Mouse (Mus musculus): ENCODE results near the gene Runx3. TPM values are rescaled to one million over a fixed set of nuclear protein-coding genes. Genes with fewer than 3 reads are reported as not detected.

The Runx3 gene
- polyA plus RNA-seq (2015; fragmentation: Nextera tagmentation; extraction: Ambion mirVana): 0.79 and 0.83 TPM in 2 replicates

GRCm38 (mm10) chr4:135120342-135121100, at the start of gene Runx3:
Gene Runx3 (plus strand): TSS chr4:135120652.
- Histone ChIP-seq H3K36me3 (no peaks in the 10 kb centered on the region), H3K27ac (no peak within 1 kb of the TSS), H3K4me2 (no peak within 1 kb of the TSS), H3K9me3 (replicated peaks) (no peaks in the 10 kb centered on the region), H3K4me1 (replicated peaks) (peaks cover 5% of the 10 kb centered on the region; the same call in 1 of the 2 replicates), H3K27me3 (no peaks in the 10 kb centered on the region), H3K4me3 (replicated peaks) (no peak within 1 kb of the TSS), H3K9ac (no peak within 1 kb of the TSS)
- DNase-seq (peak; percentile 29), ATAC-seq (ENCODE audit: low read depth) (peak; percentile 68)
- 41% methylated on average over 18 of the region's 18 CpGs for WGBS (ENCODE audit: insufficient replicate concordance)

- H3K4me3 ChIP-seq (replicated peaks): no peak overlapping the region
- H3K4me1 ChIP-seq (replicated peaks): peaks cover 16% of the 10 kb centered on the region; the same call in 1 of the 2 replicates
- no peaks in the 10 kb centered on the region for H3K27me3 ChIP-seq
- no peak overlapping the region for H3K27ac ChIP-seq
- no peak overlapping the region for H3K9ac ChIP-seq
- no peaks in the 10 kb centered on the region for H3K9me3 ChIP-seq (replicated peaks)
- H3K4me2 ChIP-seq: no peak overlapping the region
- DNase-seq (no peak), ATAC-seq (ENCODE audit: low read depth) (no peak)
- 56% methylated on average over 6 of the region's 6 CpGs for WGBS (ENCODE audit: insufficient replicate concordance)
- H3K36me3 ChIP-seq: no peaks in the 10 kb centered on the region
Observed at GRCm38 (mm10) chr4:135072671-135073070, 47.8 kb upstream of the Runx3 start.

DNA sequence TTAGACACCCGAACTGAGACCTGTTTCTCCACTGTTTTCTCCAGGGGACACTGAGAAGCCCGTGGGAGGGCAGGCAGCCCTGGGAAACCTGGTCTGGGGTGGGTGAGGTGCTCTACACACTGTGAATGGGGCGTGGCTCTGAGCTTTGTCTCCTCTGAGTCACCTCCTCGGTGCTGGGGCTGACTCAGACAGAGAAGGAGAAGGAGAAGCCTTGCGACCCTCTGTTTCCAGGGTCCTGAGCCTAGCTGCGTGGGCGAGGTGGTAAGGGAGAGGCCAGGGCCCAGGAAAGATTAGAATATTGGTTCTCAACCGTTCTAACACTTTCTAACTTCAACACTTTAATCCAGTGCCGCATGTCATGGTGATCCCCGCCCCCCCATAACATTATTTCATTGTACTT, 46.9 kb upstream of the Runx3 start:
- DNase-seq (no peak), ATAC-seq (ENCODE audit: low read depth) (no peak)
- Histone ChIP-seq H3K4me3 (replicated peaks) (no peak overlapping the region), H3K27ac (no peak overlapping the region), H3K9ac (no peak overlapping the region), H3K36me3 (no peaks in the 10 kb centered on the region), H3K4me2 (no peak overlapping the region), H3K9me3 (replicated peaks) (no peaks in the 10 kb centered on the region), H3K27me3 (no peaks in the 10 kb centered on the region), H3K4me1 (replicated peaks) (peaks cover 16% of the 10 kb centered on the region; the same call in 1 of the 2 replicates)
- 42% methylated on average over 10 of the region's 10 CpGs for WGBS (ENCODE audit: insufficient replicate concordance)

DNA sequence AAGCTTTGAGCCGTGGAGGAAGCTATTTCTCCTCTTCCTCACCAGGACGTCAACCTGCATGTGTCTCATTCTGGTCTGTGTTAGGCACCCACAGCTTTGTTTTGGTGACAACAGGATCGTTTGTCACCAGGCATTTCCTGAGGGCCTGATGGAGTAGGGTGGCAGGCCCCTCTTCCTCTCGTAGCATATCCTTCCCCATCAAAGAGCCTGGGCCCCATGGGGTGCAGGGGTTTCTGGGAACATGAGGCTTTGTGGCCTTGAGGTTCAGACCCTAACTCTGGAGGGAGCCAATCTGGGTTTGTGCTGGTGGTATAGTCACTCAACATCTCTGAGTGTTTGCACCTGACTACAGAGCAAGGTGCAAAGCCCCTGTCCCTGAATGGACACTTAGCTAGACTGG, 45.8 kb upstream of the Runx3 start:
- no peaks in the 10 kb centered on the region for H3K36me3 ChIP-seq
- no peak overlapping the region for H3K4me2 ChIP-seq
- H3K27me3 ChIP-seq: no peaks in the 10 kb centered on the region
- ATAC-seq (ENCODE audit: low read depth): no peak
- peaks cover 17% of the 10 kb centered on the region; the same call in 1 of the 2 replicates for H3K4me1 ChIP-seq (replicated peaks)
- no peak overlapping the region for H3K27ac ChIP-seq
- DNase-seq: no peak
- no peaks in the 10 kb centered on the region for H3K9me3 ChIP-seq (replicated peaks)
- no peak overlapping the region for H3K4me3 ChIP-seq (replicated peaks)
- no peak overlapping the region; the same call in 1 of the 2 replicates for H3K9ac ChIP-seq
- 38% methylated on average over 4 of the region's 4 CpGs for WGBS (ENCODE audit: insufficient replicate concordance)

- H3K27me3 ChIP-seq: no peaks in the 10 kb centered on the region
- H3K4me3 ChIP-seq (replicated peaks): no peak overlapping the region
- H3K9me3 ChIP-seq (replicated peaks): no peaks in the 10 kb centered on the region
- H3K4me2 ChIP-seq: no peak overlapping the region
- H3K36me3 ChIP-seq: no peaks in the 10 kb centered on the region
- 48% methylated on average over 6 of the region's 6 CpGs for WGBS (ENCODE audit: insufficient replicate concordance)
- no peak overlapping the region; the same call in 1 of the 2 replicates for H3K9ac ChIP-seq
- H3K27ac ChIP-seq: no peak overlapping the region
- no peak for DNase-seq
- no peak for ATAC-seq (ENCODE audit: low read depth)
- H3K4me1 ChIP-seq (replicated peaks): peaks cover 20% of the 10 kb centered on the region; the same call in 1 of the 2 replicates
Observed at GRCm38 (mm10) chr4:135075360-135075759, 45.1 kb upstream of the Runx3 start.

GRCm38 (mm10) chr4:135076611-135077010, 43.8 kb upstream of the Runx3 start:
- H3K9ac ChIP-seq: no peak overlapping the region
- DNase-seq (no peak), ATAC-seq (ENCODE audit: low read depth) (no peak)
- H3K4me1 ChIP-seq (replicated peaks): peaks cover 20% of the 10 kb centered on the region; the same call in 1 of the 2 replicates
- H3K27me3 ChIP-seq: no peaks in the 10 kb centered on the region
- no peaks in the 10 kb centered on the region for H3K9me3 ChIP-seq (replicated peaks)
- H3K27ac ChIP-seq: no peak overlapping the region
- no peak overlapping the region for H3K4me2 ChIP-seq
- 43% methylated on average over 5 of the region's 5 CpGs for WGBS (ENCODE audit: insufficient replicate concordance)
- H3K36me3 ChIP-seq: no peaks in the 10 kb centered on the region
- H3K4me3 ChIP-seq (replicated peaks): no peak overlapping the region

DNA sequence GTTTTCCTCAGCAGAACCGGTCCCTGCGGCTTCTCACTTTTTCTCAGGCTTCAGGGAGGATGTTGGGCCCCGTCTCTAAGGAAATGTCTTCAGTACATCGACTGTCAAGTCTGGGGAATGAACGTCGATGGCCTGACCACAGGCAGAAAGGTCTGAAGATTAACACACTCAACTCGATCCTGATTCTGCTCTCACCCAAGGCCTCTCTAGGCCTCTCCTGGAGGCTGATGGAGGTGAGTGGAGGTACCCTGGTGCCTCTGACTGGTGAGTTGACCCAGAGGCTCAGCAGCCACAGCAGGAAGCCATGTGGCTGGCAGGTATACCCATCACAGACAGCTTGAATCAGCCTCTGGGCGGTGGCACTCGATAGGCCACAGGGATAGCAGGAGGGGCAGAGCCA, 43.3 kb upstream of the Runx3 start:
- H3K9ac ChIP-seq: no peak overlapping the region
- DNase-seq (no peak), ATAC-seq (ENCODE audit: low read depth) (no peak)
- WGBS (ENCODE audit: insufficient replicate concordance): 36% methylated on average over 9 of the region's 9 CpGs
- H3K27me3 ChIP-seq: no peaks in the 10 kb centered on the region
- H3K4me1 ChIP-seq (replicated peaks): peaks cover 20% of the 10 kb centered on the region; the same call in 1 of the 2 replicates
- H3K4me3 ChIP-seq (replicated peaks): no peak overlapping the region
- H3K9me3 ChIP-seq (replicated peaks): no peaks in the 10 kb centered on the region
- no peak overlapping the region for H3K27ac ChIP-seq
- no peak overlapping the region for H3K4me2 ChIP-seq
- no peaks in the 10 kb centered on the region for H3K36me3 ChIP-seq

GRCm38 (mm10) chr4:135079859-135080640, 40.4 kb upstream of the Runx3 start:
- Histone ChIP-seq H3K36me3 (no peaks in the 10 kb centered on the region), H3K9me3 (replicated peaks) (no peaks in the 10 kb centered on the region), H3K27ac (no peak overlapping the region), H3K4me2 (no peak overlapping the region), H3K4me1 (replicated peaks) (peaks cover 15% of the 10 kb centered on the region; the same call in 1 of the 2 replicates), H3K27me3 (no peaks in the 10 kb centered on the region), H3K9ac (no peak overlapping the region), H3K4me3 (replicated peaks) (no peak overlapping the region)
- ATAC-seq (ENCODE audit: low read depth) (no peak), DNase-seq (no peak)
- 37% methylated on average over 23 of the region's 23 CpGs for WGBS (ENCODE audit: insufficient replicate concordance)

DNA sequence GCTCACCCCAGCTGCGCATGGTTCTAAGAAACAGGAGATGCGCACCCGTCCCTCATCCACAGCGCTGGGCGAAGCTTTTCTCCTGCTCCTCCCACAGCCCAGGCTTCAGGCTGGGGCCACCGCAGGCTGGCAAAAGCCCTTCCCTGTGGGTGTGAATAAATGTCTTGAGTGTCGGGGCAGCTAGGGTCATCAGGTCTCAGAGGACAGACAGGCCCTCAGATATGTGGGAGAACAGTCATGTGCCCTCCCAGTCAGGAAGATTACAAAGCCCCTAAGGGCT, 39.9 kb upstream of the Runx3 start:
- DNase-seq: no peak
- H3K4me2 ChIP-seq: no peak overlapping the region
- H3K4me3 ChIP-seq (replicated peaks): no peak overlapping the region
- WGBS (ENCODE audit: insufficient replicate concordance): 49% methylated on average over 7 of the region's 7 CpGs
- H3K9ac ChIP-seq: no peak overlapping the region
- H3K27me3 ChIP-seq: no peaks in the 10 kb centered on the region
- no peaks in the 10 kb centered on the region for H3K9me3 ChIP-seq (replicated peaks)
- no peak for ATAC-seq (ENCODE audit: low read depth)
- no peak overlapping the region for H3K27ac ChIP-seq
- peaks cover 11% of the 10 kb centered on the region; the same call in 1 of the 2 replicates for H3K4me1 ChIP-seq (replicated peaks)
- H3K36me3 ChIP-seq: no peaks in the 10 kb centered on the region

- Histone ChIP-seq H3K4me2 (no peak overlapping the region), H3K4me3 (replicated peaks) (no peak overlapping the region), H3K36me3 (no peaks in the 10 kb centered on the region), H3K4me1 (replicated peaks) (0 out of 2 replicates have a peak, but pooled peaks cover 4% of the 10 kb centered on the region), H3K9me3 (replicated peaks) (no peaks in the 10 kb centered on the region), H3K27ac (no peak overlapping the region), H3K27me3 (no peaks in the 10 kb centered on the region), H3K9ac (no peak overlapping the region)
- WGBS (ENCODE audit: insufficient replicate concordance): 50% methylated on average over 6 of the region's 6 CpGs
- ATAC-seq (ENCODE audit: low read depth): no peak
- no peak for DNase-seq
Observed at GRCm38 (mm10) chr4:135083089-135083488, 37.4 kb upstream of the Runx3 start.

- no peaks in the 10 kb centered on the region for H3K9me3 ChIP-seq (replicated peaks)
- H3K27me3 ChIP-seq: 0 out of 2 replicates have a peak, but pooled peaks cover 2% of the 10 kb centered on the region
- 36% methylated on average over 13 of the region's 13 CpGs for WGBS (ENCODE audit: insufficient replicate concordance)
- ATAC-seq (ENCODE audit: low read depth) (no peak), DNase-seq (no peak)
- no peaks in the 10 kb centered on the region for H3K36me3 ChIP-seq
- no peak overlapping the region for H3K27ac ChIP-seq
- H3K4me3 ChIP-seq (replicated peaks): no peak overlapping the region
- no peak overlapping the region for H3K4me2 ChIP-seq
- H3K4me1 ChIP-seq (replicated peaks): no peaks in the 10 kb centered on the region
- 0 out of 2 replicates have a peak overlapping the region, but pooled peaks have one; percentile 6 for H3K9ac ChIP-seq
Observed at GRCm38 (mm10) chr4:135085077-135085853, 35.2 kb upstream of the Runx3 start.
